Mouse (Mus musculus) ovary, postnatal 36 days (tissue): Measurements from ENCODE around the gene Git2.

Experiments
- DNase-seq: peaks from one replicate; pipeline ENCODE4 v3.0.0; 2022; ENCODE audit warnings: low spot score, mixed read lengths

Gene Git2

GRCm38 (mm10) chr5:114775056-114775979 is at the start of gene Git2:
Git2 (minus strand) TSS chr5:114775517.
- no peak for DNase-seq

DNA sequence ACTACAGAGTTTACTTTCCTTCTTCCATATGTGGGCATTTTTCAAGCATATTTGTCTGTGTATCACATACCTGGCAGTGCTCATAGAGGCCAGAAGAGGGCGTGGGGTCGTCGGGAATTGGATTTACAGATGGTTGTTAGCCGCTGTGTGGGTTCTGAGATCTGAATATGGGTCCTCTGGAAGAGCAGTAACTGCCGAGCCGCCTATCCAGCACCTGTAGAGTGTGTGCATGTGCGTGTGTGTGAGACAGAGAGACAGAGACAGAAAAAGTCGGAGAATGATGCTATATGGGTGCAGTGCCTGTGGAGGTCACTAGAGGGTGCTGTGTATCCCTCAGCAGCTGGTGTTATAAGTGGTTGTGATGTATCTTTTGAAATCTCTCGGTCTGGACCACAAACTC is 48.9 kb upstream of the Git2 start:
- peak; percentile 29 for DNase-seq

GRCm38 (mm10) chr5:114822796-114823688 is 47.7 kb upstream of the Git2 start, which contains the start of gene 1500011B03Rik:
1500011B03Rik (minus strand) TSS chr5:114823468.
- peak; percentile 73 for DNase-seq

DNA sequence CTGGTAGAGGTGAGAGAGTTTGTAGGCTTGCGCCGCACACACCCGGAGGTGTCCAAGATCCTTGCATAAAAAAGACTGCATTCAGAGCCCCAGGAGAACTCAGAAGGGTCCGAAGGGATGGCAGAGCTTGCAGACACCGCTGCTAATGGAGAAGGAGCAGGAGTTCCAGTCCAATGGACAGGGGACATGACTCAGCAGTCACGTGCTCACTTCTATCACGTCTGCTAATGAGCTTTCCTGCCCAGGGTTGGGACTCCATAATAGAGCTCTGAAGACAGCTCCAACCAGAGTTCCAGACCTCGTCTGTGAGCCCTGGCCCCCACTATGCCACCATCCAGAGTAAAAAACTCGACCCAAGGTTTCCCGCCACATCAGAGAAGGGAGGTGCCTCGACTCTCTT is 42.8 kb upstream of the Git2 start:
- no peak for DNase-seq

DNA sequence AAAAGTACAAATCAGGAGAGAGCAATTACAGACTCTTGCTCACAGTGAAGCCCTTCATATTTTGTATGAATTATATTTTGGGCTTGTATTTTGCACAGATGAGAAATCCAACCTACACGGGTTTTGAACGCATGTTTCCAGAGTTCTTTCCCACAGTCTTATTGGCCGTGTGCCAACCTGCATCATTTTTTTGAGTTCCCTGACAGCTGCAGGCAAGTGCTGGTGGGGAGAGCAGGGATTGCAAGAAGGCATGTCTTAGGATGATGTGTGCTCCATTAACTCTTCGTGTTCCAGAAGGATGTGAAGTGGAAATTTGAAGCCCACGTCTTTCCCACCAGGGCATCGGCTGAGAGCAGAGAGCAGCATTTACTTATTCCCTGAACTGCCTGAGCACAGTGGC is 41.3 kb upstream of the Git2 start:
- DNase-seq: no peak

- DNase-seq: peak; percentile 85
Observed at GRCm38 (mm10) chr5:114813525-114814181, 38.3 kb upstream of the Git2 start.

GRCm38 (mm10) chr5:114809826-114810225 is 34.5 kb upstream of the Git2 start:
- DNase-seq: no peak

- peak; percentile 57 for DNase-seq
Observed at GRCm38 (mm10) chr5:114809181-114809756, 34.0 kb upstream of the Git2 start.

GRCm38 (mm10) chr5:114808385-114808784 is 33.1 kb upstream of the Git2 start:
- no peak for DNase-seq

- DNase-seq: no peak
Observed at GRCm38 (mm10) chr5:114807893-114808292, 32.6 kb upstream of the Git2 start.

DNA sequence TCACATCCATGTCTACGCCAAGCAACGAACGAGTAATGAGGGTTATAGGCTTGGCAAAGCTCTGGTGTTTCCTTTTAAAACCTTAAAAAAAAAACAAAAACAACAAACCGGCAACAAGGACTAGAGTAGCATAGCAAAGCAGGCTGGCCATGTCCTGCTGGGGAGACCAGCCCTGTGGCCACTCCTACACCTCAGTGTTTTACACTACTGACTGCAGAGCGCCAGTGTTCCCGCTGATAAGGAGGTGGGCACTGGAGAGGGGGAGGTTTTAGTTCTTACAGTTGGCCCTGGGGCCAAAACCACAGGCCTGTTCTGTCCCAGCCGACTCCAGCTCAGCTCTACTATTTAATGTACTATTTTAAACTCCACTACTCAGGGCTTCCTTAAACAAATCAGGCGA is 32.2 kb upstream of the Git2 start:
- no peak for DNase-seq

GRCm38 (mm10) chr5:114807063-114807462 is 31.7 kb upstream of the Git2 start:
- DNase-seq: no peak

DNA sequence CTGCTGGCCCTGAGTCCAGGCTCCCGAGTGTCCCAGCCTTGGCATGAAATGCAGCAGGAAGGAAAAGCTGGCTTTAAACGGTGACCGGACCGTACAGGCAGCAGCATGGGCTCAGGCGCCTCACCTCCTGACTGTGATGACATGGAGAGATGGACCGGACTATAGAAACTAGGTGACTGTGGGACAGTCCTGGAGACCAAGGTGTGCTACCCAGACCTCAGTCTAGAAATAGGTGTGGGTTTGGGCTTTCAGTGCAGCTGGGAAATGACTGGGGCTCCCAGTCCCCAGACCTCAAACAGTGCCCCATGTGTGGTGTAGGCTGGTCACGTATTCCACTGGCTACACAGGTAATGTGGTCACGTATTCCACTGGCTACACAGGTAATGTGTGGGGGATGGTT is 31.3 kb upstream of the Git2 start:
- no peak for DNase-seq

DNA sequence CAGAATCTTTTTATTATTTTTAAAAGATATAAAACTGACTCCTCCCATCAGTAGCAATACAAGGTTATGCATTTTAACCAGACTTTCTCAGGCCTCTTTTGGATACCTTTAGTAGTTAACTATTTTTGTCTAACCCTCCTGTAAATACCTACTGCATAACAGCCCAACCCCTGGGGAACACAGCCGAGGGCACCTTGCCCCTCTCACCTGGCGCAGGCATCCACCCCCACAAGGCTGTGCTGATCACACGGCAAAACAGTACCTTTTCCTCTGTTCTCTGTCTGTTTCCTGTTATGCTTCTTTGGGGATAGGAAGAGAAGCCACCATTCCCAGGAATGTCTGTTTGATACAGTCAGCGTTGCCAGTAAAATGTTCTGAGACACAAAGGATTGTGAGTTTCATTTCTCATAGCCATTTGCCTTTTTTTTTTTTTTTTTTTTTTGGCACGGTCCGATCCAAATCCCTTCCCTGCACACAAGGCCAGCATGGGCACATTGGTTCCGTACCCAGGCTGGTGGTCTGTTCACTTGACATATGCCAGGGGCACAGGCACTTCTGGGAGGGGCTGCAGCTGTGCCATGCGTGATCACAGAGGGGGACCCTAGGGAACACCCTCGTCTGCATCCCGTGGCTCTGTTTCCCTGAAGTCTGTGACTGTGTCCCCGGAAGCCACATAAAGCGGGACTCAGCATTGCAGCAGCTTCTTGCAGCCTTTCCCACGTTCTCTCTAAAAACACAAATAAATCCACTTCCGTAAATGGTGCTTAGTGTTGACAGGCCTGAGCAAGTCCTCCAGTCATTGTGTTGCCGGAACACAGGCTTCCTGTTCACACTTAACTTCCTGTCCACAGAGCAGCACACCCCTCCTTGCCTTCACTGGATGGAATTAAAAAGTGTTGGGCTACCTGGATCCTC is 30.4 kb upstream of the Git2 start:
- DNase-seq: no peak

DNA sequence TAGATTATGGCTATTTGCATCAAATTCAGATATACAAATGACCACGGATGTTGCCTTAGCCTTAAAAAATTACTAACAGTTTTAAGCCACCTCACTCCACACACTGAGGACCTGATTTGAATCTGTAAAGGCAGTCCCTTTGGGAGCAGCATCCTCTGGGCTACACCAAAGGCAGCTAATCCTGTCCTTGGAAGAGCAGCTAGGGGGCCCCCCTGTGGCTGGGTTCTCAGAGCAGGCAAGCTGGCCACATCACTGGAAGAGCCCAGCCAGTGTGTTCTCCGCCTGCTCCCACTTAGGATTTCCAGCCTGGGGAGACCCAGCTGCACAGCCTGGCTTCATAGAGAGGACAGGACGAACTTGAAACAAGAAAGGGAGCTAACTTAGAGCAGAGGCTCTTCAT is 29.6 kb upstream of the Git2 start:
- DNase-seq: peak; percentile 60

DNA sequence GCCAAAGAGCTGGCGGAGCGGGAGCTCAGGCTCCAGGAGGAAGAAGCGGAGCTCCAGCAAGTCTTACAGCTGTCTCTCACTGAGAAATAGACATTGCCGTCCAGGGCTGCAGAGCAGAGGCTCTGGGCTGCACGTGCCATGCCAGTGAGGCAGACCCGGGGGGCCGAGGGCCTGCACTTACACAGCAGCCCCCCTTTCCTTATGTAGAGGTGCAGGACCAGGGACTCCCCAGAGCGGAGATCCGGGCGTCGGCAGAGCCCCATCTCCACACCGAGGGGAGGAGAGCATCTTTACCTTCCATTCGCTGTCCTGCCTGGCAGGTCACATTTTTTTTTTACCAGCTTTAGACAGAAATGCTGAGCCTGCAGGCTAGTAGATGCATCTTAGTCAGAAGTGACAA is 29.0 kb upstream of the Git2 start:
- no peak for DNase-seq

DNA sequence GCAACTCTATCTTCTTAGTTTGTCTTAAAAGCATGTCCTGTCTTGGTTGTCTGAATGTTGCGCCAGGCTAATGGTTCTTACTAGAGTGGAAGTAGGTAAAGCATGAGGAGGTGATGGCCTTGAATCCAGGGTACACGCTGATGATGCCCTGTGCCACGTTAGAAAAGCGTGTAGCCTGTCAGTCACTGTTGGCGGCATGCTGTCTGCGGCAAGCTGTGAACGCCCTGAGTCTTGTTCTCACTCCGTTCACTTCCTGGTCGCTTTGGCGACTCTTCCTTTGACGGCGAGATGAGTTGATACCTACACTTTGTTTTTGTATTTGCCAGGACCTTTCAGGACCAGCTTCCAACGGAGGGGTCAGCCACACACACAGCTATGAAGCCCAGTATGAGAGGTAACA is 27.9 kb upstream of the Git2 start:
- DNase-seq: no peak

GRCm38 (mm10) chr5:114801841-114802240 is 26.5 kb upstream of the Git2 start:
- DNase-seq: no peak

- DNase-seq: no peak
Observed at GRCm38 (mm10) chr5:114801049-114801448, 25.7 kb upstream of the Git2 start.

DNA sequence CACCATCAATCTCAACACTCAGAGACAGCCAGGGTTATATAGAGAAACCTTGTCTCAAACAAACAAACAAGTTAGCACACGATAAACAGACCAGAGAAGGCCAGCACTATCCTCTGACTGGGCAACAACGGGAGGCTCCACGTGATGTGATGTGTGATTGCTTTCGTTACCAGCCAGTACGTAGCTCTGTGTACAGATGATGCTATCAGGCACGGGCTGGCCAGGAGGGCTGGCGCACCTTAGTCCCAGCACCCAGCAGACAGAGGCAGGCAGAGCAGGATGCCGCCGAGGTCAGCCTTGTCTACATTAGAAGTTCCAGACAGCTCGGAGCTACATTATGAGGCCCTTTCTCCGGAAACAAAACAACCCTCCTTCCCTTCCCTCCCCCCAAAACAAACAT is 24.5 kb upstream of the Git2 start:
- DNase-seq: no peak

DNA sequence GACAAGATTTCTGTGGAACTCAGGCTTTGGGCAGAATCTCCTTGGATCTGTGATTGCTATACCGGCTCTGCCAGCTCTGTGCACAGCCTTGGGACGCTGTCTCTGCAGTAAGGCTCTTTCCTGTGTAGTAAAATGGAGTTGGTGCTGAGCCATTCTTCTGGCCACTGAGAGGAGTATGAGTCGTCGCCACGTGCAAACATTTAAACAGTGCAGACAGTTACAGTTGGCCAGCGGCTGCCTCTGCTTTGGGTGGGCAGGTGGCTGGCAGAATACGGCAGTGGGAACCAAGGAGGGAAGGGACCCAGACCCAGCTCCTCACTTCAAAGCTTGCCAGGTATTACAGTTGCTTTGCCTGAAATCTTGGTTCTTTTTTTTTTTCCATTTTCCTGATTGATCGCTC is 21.9 kb upstream of the Git2 start:
- DNase-seq: no peak
